Mouse (Mus musculus) MEL (cell line): ENCODE results near the gene 6430548M08Rik. TPM values are rescaled to one million over a fixed set of nuclear protein-coding genes. Genes with fewer than 3 reads are reported as not detected.

Experiments used
- DNase-seq: peaks from one replicate; pipeline ENCODE4 v3.0.0; 2011; ENCODE audit warnings: low read depth, low spot score
- H3K27ac ChIP-seq: 2 replicates; pipeline ENCODE4 v1.5.1; 2012; ENCODE audit warnings: low read depth, mild to moderate bottlenecking, control low read depth, low read length, moderate library complexity; ENCODE audit not compliant: control insufficient read depth
- H3K27me3 ChIP-seq, 2 experiments: fragments of 150-350 bp in 1 of 2; sonication (generic) in 1 of 2; 2 replicates each; pipeline ENCODE4 v1.6.1; 2012; ENCODE audit warnings: low read length in 2 of 2, mild to moderate bottlenecking in 2 of 2, improper control_type of control experiment in 1 of 2, moderate library complexity in 1 of 2; ENCODE audit not compliant: insufficient read depth in 2 of 2, control insufficient read depth in 1 of 2
- H3K36me3 ChIP-seq, 2 experiments: 2 replicates each; pipeline ENCODE4 v1.6.1; 2012 to 2014; ENCODE audit warnings: low read length in 2 of 2, improper control_type of control experiment in 1 of 2, inconsistent platforms in 1 of 2, mild to moderate bottlenecking in 1 of 2; ENCODE audit not compliant: insufficient read depth in 2 of 2, control insufficient read depth in 1 of 2
- H3K4me1 ChIP-seq, 2 experiments: fragments of 150-350 bp in 1 of 2; sonication (generic) in 1 of 2; 2 replicates each; pipeline ENCODE4 v1.6.1; 2012; ENCODE audit warnings: low read length in 2 of 2, improper control_type of control experiment in 1 of 2, mild to moderate bottlenecking in 1 of 2; ENCODE audit not compliant: insufficient read depth in 2 of 2, control insufficient read depth in 1 of 2
- H3K4me3 ChIP-seq, 2 experiments: fragments of 150-350 bp in 1 of 2; sonication (generic) in 1 of 2; 2 replicates each; pipeline ENCODE4 v1.5.1; 2012; ENCODE audit warnings: low read depth in 2 of 2, low read length in 2 of 2, mild to moderate bottlenecking in 2 of 2, moderate library complexity in 2 of 2, control low read depth in 1 of 2, improper control_type of control experiment in 1 of 2; ENCODE audit not compliant: control insufficient read depth in 1 of 2, insufficient read depth in 1 of 2
- H3K79me2 ChIP-seq: 2 replicates; pipeline ENCODE4 v1.6.1; 2012; ENCODE audit warnings: mild to moderate bottlenecking, low read length, moderate library complexity; ENCODE audit not compliant: control insufficient read depth, poor library complexity, insufficient read depth
- H3K9ac ChIP-seq: 2 replicates; pipeline ENCODE4 v1.6.1; 2012; ENCODE audit warnings: low read depth, mild to moderate bottlenecking, control low read depth, low read length, moderate library complexity; ENCODE audit not compliant: control insufficient read depth, poor library complexity, severe bottlenecking
- H3K9me3 ChIP-seq: fragments of 150-350 bp; sonication (generic); replicated peaks from 2 replicates; pipeline ENCODE4 v1.6.1; 2012; ENCODE audit warnings: mild to moderate bottlenecking, low read length, improper control_type of control experiment, moderate library complexity; ENCODE audit not compliant: insufficient read depth
- BHLHE40 ChIP-seq: IDR thresholded peaks from 2 replicates; pipeline ENCODE4 v1.6.1; 2012; ENCODE audit warnings: low read depth, mild to moderate bottlenecking, inconsistent platforms, low read length, improper control_type of control experiment, borderline replicate concordance
- CHD1 ChIP-seq: IDR thresholded peaks from 2 replicates; pipeline ENCODE4 v1.6.1; 2012; ENCODE audit warnings: low read depth, mild to moderate bottlenecking, inconsistent platforms, low read length, improper control_type of control experiment
- CTCF ChIP-seq, 3 experiments: IDR thresholded peaks in 2 of 3; conservative IDR thresholded peaks in 1 of 3; 2 replicates each; pipeline ENCODE4 v1.5.1; 2011 to 2012; ENCODE audit warnings: low read length in 3 of 3, low read depth in 2 of 3, mild to moderate bottlenecking in 2 of 3, improper control_type of control experiment in 1 of 3, inconsistent platforms in 1 of 3, mixed read lengths in 1 of 3, moderate library complexity in 1 of 3; ENCODE audit not compliant: control insufficient read depth in 1 of 3, insufficient read depth in 1 of 3, poor library complexity in 1 of 3, severe bottlenecking in 1 of 3
- E2F4 ChIP-seq: IDR thresholded peaks from 2 replicates; pipeline ENCODE4 v1.6.1; 2011; ENCODE audit warnings: low read depth, low read length, improper control_type of control experiment, borderline replicate concordance
- EP300 ChIP-seq, 2 experiments: IDR thresholded peaks; 2 replicates each; pipeline ENCODE4 v1.6.1; 2011; ENCODE audit warnings: improper control_type of control experiment in 2 of 2, low read length in 2 of 2, low read depth in 1 of 2, mild to moderate bottlenecking in 1 of 2
- ETS1 ChIP-seq: IDR thresholded peaks from 2 replicates; pipeline ENCODE4 v1.6.1; 2012; ENCODE audit warnings: low read depth, mild to moderate bottlenecking, inconsistent platforms, low read length, improper control_type of control experiment, moderate library complexity
- GABPA ChIP-seq: IDR thresholded peaks from 2 replicates; pipeline ENCODE4 v1.6.1; 2012; ENCODE audit warnings: low read depth, mild to moderate bottlenecking, inconsistent platforms, low read length, improper control_type of control experiment, moderate library complexity
- HCFC1 ChIP-seq: IDR thresholded peaks from 2 replicates; pipeline ENCODE4 v1.6.1; 2012; ENCODE audit warnings: low read depth, mild to moderate bottlenecking, inconsistent platforms, low read length, improper control_type of control experiment, moderate library complexity
- JUND ChIP-seq: IDR thresholded peaks from 2 replicates; pipeline ENCODE4 v1.6.1; 2011; ENCODE audit warnings: low read depth, mild to moderate bottlenecking, improper control_type of control experiment, low read length
- KAT2A ChIP-seq: conservative IDR thresholded peaks from 2 replicates; pipeline ENCODE4 v1.6.1; 2012; ENCODE audit warnings: low read depth, low read length, improper control_type of control experiment, inconsistent platforms
- MAFK ChIP-seq: IDR thresholded peaks from 2 replicates; pipeline ENCODE4 v1.6.1; 2011; ENCODE audit warnings: low read depth, mild to moderate bottlenecking, low read length, improper control_type of control experiment, borderline replicate concordance
- MEF2A ChIP-seq: IDR thresholded peaks from 2 replicates; pipeline ENCODE4 v1.6.1; 2014; ENCODE audit warnings: low read depth, mild to moderate bottlenecking, inconsistent platforms, low read length, improper control_type of control experiment; ENCODE audit not compliant: poor library complexity, insufficient replicate concordance, severe bottlenecking; ENCODE audit errors: extremely low read depth
- MXI1 ChIP-seq: IDR thresholded peaks from 2 replicates; pipeline ENCODE4 v1.6.1; 2011; ENCODE audit warnings: mild to moderate bottlenecking, low read depth, low read length, improper control_type of control experiment
- MYB ChIP-seq: IDR thresholded peaks from 2 replicates; pipeline ENCODE4 v1.6.1; 2011; ENCODE audit warnings: mild to moderate bottlenecking, low read depth, low read length, improper control_type of control experiment
- MYC ChIP-seq: IDR thresholded peaks from 2 replicates; pipeline ENCODE4 v1.6.1; 2011; ENCODE audit warnings: low read depth, mild to moderate bottlenecking, low read length, improper control_type of control experiment, moderate library complexity
- NRF1 ChIP-seq: IDR thresholded peaks from 2 replicates; pipeline ENCODE4 v1.6.1; 2014; ENCODE audit warnings: low read depth, mild to moderate bottlenecking, inconsistent platforms, low read length, improper control_type of control experiment, moderate library complexity; ENCODE audit not compliant: poor library complexity, insufficient read depth, severe bottlenecking
- POLR2A ChIP-seq, 2 experiments: IDR thresholded peaks; 2 replicates each; pipeline ENCODE4 v1.6.1; 2011 to 2012; ENCODE audit warnings: low read length in 2 of 2, mild to moderate bottlenecking in 2 of 2, control low read depth in 1 of 2, improper control_type of control experiment in 1 of 2, low read depth in 1 of 2, moderate library complexity in 1 of 2; ENCODE audit not compliant: control insufficient read depth in 1 of 2, insufficient read depth in 1 of 2, poor library complexity in 1 of 2
- RCOR1 ChIP-seq: IDR thresholded peaks from 2 replicates; pipeline ENCODE4 v1.6.1; 2012; ENCODE audit warnings: low read depth, mild to moderate bottlenecking, inconsistent platforms, low read length, improper control_type of control experiment
- SMC3 ChIP-seq: IDR thresholded peaks from 2 replicates; pipeline ENCODE4 v1.6.1; 2011; ENCODE audit warnings: low read depth, low read length, improper control_type of control experiment
- TAL1 ChIP-seq: IDR thresholded peaks from 2 replicates; pipeline ENCODE4 v1.6.1; 2012; ENCODE audit warnings: mild to moderate bottlenecking, inconsistent platforms, low read length, moderate library complexity, mixed read lengths
- TBP ChIP-seq: IDR thresholded peaks from 2 replicates; pipeline ENCODE4 v1.8.0; 2011; ENCODE audit warnings: low read depth, low read length, improper control_type of control experiment
- UBTF ChIP-seq: IDR thresholded peaks from 2 replicates; pipeline ENCODE4 v1.6.1; 2012; ENCODE audit warnings: low read depth, mild to moderate bottlenecking, inconsistent platforms, low read length, improper control_type of control experiment, moderate library complexity, borderline replicate concordance; ENCODE audit not compliant: insufficient read depth
- USF2 ChIP-seq, 2 experiments: IDR thresholded peaks; 2 replicates each; pipeline ENCODE4 v1.6.1; 2011 to 2012; ENCODE audit warnings: improper control_type of control experiment in 2 of 2, low read length in 2 of 2, borderline replicate concordance in 1 of 2, inconsistent platforms in 1 of 2, low read depth in 1 of 2, mild to moderate bottlenecking in 1 of 2; ENCODE audit not compliant: insufficient read depth in 1 of 2
- ZC3H11A ChIP-seq: IDR thresholded peaks from 2 replicates; pipeline ENCODE4 v1.6.1; 2012; ENCODE audit warnings: low read depth, mild to moderate bottlenecking, inconsistent platforms, low read length, improper control_type of control experiment
- polyA plus RNA-seq, 2 experiments: library from polyadenylated mRNA; stranded (reverse) in 1 of 2; unstranded in 1 of 2; fragments of >175 nt in 1 of 2; fragments of >200 nt in 1 of 2; gene quantifications; 2 replicates each; pipeline versions ENCODE4 v1.2.1 to v1.2.4; 2012; ENCODE audit warnings: low replicate concordance in 2 of 2, low read depth in 1 of 2; ENCODE audit not compliant: insufficient read length in 2 of 2, insufficient read depth in 1 of 2, missing spikeins in 1 of 2
- total RNA-seq: library from RNA; depleted of rRNA; stranded (reverse); fragments of 300-350 nt; gene quantifications from 2 replicates; pipeline ENCODE4 v1.2.3, GENCODE M21; 2012

The 6430548M08Rik gene
- total and polyA plus RNA-seq, 3 experiments, result 0.96 to 1.9 TPM; not detected in 1

- H3K9me3 ChIP-seq, result no peaks in the 10 kb centered on the region
- H3K36me3 ChIP-seq, result no peaks in the 10 kb centered on the region
- H3K79me2 ChIP-seq, result no peaks in the 10 kb centered on the region
- no peak overlapping the region for H3K4me3 ChIP-seq
- H3K4me1 ChIP-seq, result no peaks in the 10 kb centered on the region
- no peaks in the 10 kb centered on the region for H3K27me3 ChIP-seq
- H3K9ac ChIP-seq, result no peak overlapping the region
- DNase-seq, result no peak
- no peak overlapping the region for H3K27ac ChIP-seq
- TF ChIP-seq SMC3, result no peak
- TF ChIP-seq BHLHE40, result no peak
- TF ChIP-seq TAL1, result no peak
- no peak for TF ChIP-seq RCOR1
- TF ChIP-seq MAFK, result no peak
- no peak for TF ChIP-seq EP300 (IDR thresholded peaks at IDR 0.05; ENCODE audit: low read depth in 1 of 2, low read length in 2 of 2)
- no peak for TF ChIP-seq MEF2A
- TF ChIP-seq NRF1, result no peak
- no peak for TF ChIP-seq HCFC1
- no peak for TF ChIP-seq TBP
- TF ChIP-seq KAT2A, result no peak
- TF ChIP-seq MYC, result no peak
- TF ChIP-seq MXI1, result no peak
Observed at GRCm38 (mm10) chr8:120126357-120127161, 12.6 kb downstream of the 6430548M08Rik start.

- Histone ChIP-seq H3K4me3 (no peak overlapping the region), H3K9ac (no peak overlapping the region), H3K79me2 (no peaks in the 10 kb centered on the region), H3K4me1 (no peaks in the 10 kb centered on the region), H3K27me3 (no peaks in the 10 kb centered on the region), H3K36me3 (no peaks in the 10 kb centered on the region), H3K27ac (no peak overlapping the region), H3K9me3 (no peaks in the 10 kb centered on the region)
- DNase-seq, result no peak
- TF ChIP-seq ZC3H11A, result no peak
- no peak for TF ChIP-seq RCOR1
- TF ChIP-seq MYB, result no peak
- TF ChIP-seq EP300 (IDR thresholded peaks at IDR 0.05; ENCODE audit: low read depth in 1 of 2, low read length in 2 of 2), result no peak
- no peak for TF ChIP-seq POLR2A (IDR thresholded peaks at IDR 0.05; ENCODE audit: control insufficient read depth in 1 of 2, insufficient read depth in 1 of 2, low read depth in 1 of 2, low read length in 2 of 2, poor library complexity in 1 of 2)
- no peak for TF ChIP-seq CHD1
- no peak for TF ChIP-seq GABPA
- no peak for TF ChIP-seq E2F4
- no peak for TF ChIP-seq USF2 (IDR thresholded peaks at IDR 0.05; ENCODE audit: borderline replicate concordance in 1 of 2, insufficient read depth in 1 of 2, low read depth in 1 of 2, low read length in 2 of 2)
- no peak for TF ChIP-seq JUND
- no peak for TF ChIP-seq UBTF
- TF ChIP-seq CTCF (IDR thresholded peaks at IDR 0.05 in 2 of 3, conservative IDR thresholded peaks at IDR 0.05 in 1 of 3; ENCODE audit: control insufficient read depth in 1 of 3, insufficient read depth in 1 of 3, low read depth in 2 of 3, low read length in 3 of 3, poor library complexity in 1 of 3, severe bottlenecking in 1 of 3), result no peak
- TF ChIP-seq ETS1, result no peak
Observed at GRCm38 (mm10) chr8:120129547-120129946, 15.6 kb downstream of the 6430548M08Rik start.
